Mouse (Mus musculus) urinary bladder, postnatal 25 days (tissue): Measurements from ENCODE around the gene Rab2b.
A peak's percentile ranks its signal among the peaks of the same experiment; 100 is the strongest.
"Not testable (repeated sequence)": the region's sequence is repeated elsewhere in the genome, so short reads cannot be mapped to it uniquely, and the experiment has no call there.

Experiments used
- DNase-seq: peaks from one replicate; pipeline ENCODE4 v3.0.0; 2022; ENCODE audit warnings: low spot score

The Rab2b gene

GRCm38 (mm10) chr14:52278932-52279746 is at the start of gene Rab2b, which contains the start of gene Tox4:
Rab2b (minus strand) TSS chr14:52279545.
Tox4 (plus strand) TSS chr14:52279146.
- peak; percentile 96 for DNase-seq

- DNase-seq: no peak
Observed at GRCm38 (mm10) chr14:52327910-52328812, 48.8 kb upstream of the Rab2b start, which contains the start of gene Sall2. Sall2 (minus strand) TSS chr14:52328762.

- DNase-seq: no peak
Observed at GRCm38 (mm10) chr14:52327375-52327901, 48.1 kb upstream of the Rab2b start.

GRCm38 (mm10) chr14:52325890-52326289 is 46.5 kb upstream of the Rab2b start:
- no peak for DNase-seq

- no peak for DNase-seq
Observed at GRCm38 (mm10) chr14:52319361-52319760, 40.0 kb upstream of the Rab2b start.

- no peak for DNase-seq
Observed at GRCm38 (mm10) chr14:52316441-52317225, 37.3 kb upstream of the Rab2b start.

GRCm38 (mm10) chr14:52315792-52316440 is 36.6 kb upstream of the Rab2b start:
- peak; percentile 52 for DNase-seq

- no peak for DNase-seq
Observed at GRCm38 (mm10) chr14:52315283-52315780, 36.0 kb upstream of the Rab2b start.

GRCm38 (mm10) chr14:52314808-52315150 is 35.4 kb upstream of the Rab2b start:
- DNase-seq: no peak

- DNase-seq: no peak
Observed at GRCm38 (mm10) chr14:52313931-52314807, 34.8 kb upstream of the Rab2b start.

GRCm38 (mm10) chr14:52310906-52311305 is 31.6 kb upstream of the Rab2b start:
- no peak for DNase-seq

- not testable (repeated sequence) for DNase-seq
Observed at GRCm38 (mm10) chr14:52310343-52310742, 31.0 kb upstream of the Rab2b start.

- DNase-seq: no peak
Observed at GRCm38 (mm10) chr14:52306100-52306499, 26.8 kb upstream of the Rab2b start.

- peak; percentile 85 for DNase-seq
Observed at GRCm38 (mm10) chr14:52304644-52305271, 25.4 kb upstream of the Rab2b start, which contains the start of gene Mettl3. Mettl3 (minus strand) TSS chr14:52305128.

- DNase-seq: not testable (repeated sequence)
Observed at GRCm38 (mm10) chr14:52303517-52303916, 24.2 kb upstream of the Rab2b start.

GRCm38 (mm10) chr14:52295558-52296264 is 16.4 kb upstream of the Rab2b start:
- DNase-seq: no peak

GRCm38 (mm10) chr14:52284191-52284590 is 4.8 kb upstream of the Rab2b start:
- no peak for DNase-seq

- DNase-seq: no peak
Observed at GRCm38 (mm10) chr14:52283629-52284028, 4.3 kb upstream of the Rab2b start.

- no peak for DNase-seq
Observed at GRCm38 (mm10) chr14:52279747-52280120, 389 bp upstream of the Rab2b start.
